Mouse (Mus musculus) MEL (cell line): ENCODE data around the gene Rnasek.

ENCODE experiments used
- CHD2 ChIP-seq: IDR thresholded peaks from 2 replicates; pipeline ENCODE4 v1.6.1; 2011; ENCODE audit warnings: low read length, improper control_type of control experiment
- GABPA ChIP-seq: IDR thresholded peaks from 2 replicates; pipeline ENCODE4 v1.6.1; 2012; ENCODE audit warnings: low read depth, mild to moderate bottlenecking, inconsistent platforms, low read length, improper control_type of control experiment, moderate library complexity
- MAFK ChIP-seq: IDR thresholded peaks from 2 replicates; pipeline ENCODE4 v1.6.1; 2011; ENCODE audit warnings: low read depth, mild to moderate bottlenecking, low read length, improper control_type of control experiment, borderline replicate concordance
- POLR2A ChIP-seq, 2 experiments: IDR thresholded peaks; 2 replicates each; pipeline ENCODE4 v1.6.1; 2011 to 2012; ENCODE audit warnings: low read length in 2 of 2, mild to moderate bottlenecking in 2 of 2, control low read depth in 1 of 2, improper control_type of control experiment in 1 of 2, low read depth in 1 of 2, moderate library complexity in 1 of 2; ENCODE audit not compliant: control insufficient read depth in 1 of 2, insufficient read depth in 1 of 2, poor library complexity in 1 of 2
- POLR2AphosphoS5 ChIP-seq: IDR thresholded peaks from 2 replicates; pipeline ENCODE4 v1.6.1; 2012; ENCODE audit warnings: low read depth, borderline replicate concordance, mild to moderate bottlenecking, inconsistent platforms, low read length, moderate library complexity, mixed read lengths

DNA sequence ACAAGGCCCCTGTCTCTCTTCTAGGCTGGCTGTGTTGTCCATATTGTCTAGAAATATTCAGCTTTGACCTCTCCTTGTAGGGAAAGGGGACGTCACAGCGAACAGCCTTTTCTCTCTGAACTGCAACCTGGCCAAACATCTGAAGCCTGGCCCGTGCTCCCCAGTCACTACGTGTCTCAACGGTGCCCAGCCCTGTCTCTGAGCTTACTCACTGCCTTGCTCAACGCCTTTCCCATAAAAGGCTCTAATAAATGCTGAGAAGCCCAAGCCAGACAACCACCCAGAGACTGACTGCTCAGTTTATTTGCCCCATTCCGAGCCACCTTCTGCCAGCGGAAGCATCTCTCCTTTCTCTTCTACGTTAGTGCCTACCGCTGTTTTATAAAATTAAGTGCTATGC lies 48.5 kb upstream of the Rnasek start:
- no peak for TF ChIP-seq POLR2A (IDR thresholded peaks at IDR 0.05; ENCODE audit: control insufficient read depth in 1 of 2, insufficient read depth in 1 of 2, low read depth in 1 of 2, low read length in 2 of 2, poor library complexity in 1 of 2)
- TF ChIP-seq POLR2AphosphoS5 = no peak
- no peak for TF ChIP-seq MAFK
- TF ChIP-seq CHD2 = no peak
- no peak for TF ChIP-seq GABPA
